Mouse (Mus musculus) neural tube, embryonic 12.5 days (tissue): ENCODE measurements around the gene Chaf1a. TPM values are rescaled to one million over a fixed set of nuclear protein-coding genes. Genes with fewer than 3 reads are reported as not detected.
"Not testable (repeated sequence)": the region's sequence is repeated elsewhere in the genome, so short reads cannot be mapped to it uniquely, and the experiment has no call there.

Experiments used
- ATAC-seq: fragments of 200-750 bp; cut with Nextera tagmentation; 2 replicates; pipeline ENCODE4 v1.8.0; 2017; ENCODE audit warnings: low read depth, mild to moderate bottlenecking, moderate TSS enrichment, moderate library complexity; ENCODE audit not compliant: low FRiP score
- H3K27ac ChIP-seq: fragments of 300-500 bp; sonication (generic); 2 replicates; pipeline ENCODE4 v1.5.1; 2016
- H3K27me3 ChIP-seq: fragments of 300-500 bp; sonication (generic); replicated peaks from 2 replicates; pipeline ENCODE4 v1.6.1; 2016; ENCODE audit warnings: mild to moderate bottlenecking
- H3K36me3 ChIP-seq: fragments of 300-500 bp; sonication (generic); 2 replicates; pipeline ENCODE4 v1.6.1; 2016; ENCODE audit warnings: mild to moderate bottlenecking
- H3K4me1 ChIP-seq: fragments of 300-500 bp; sonication (generic); 2 replicates; pipeline ENCODE4 v1.6.1; 2016
- H3K4me2 ChIP-seq: fragments of 300-500 bp; sonication (generic); replicated peaks from 2 replicates; pipeline ENCODE4 v1.6.1; 2016; ENCODE audit warnings: mild to moderate bottlenecking
- H3K4me3 ChIP-seq: fragments of 300-500 bp; sonication (generic); 2 replicates; pipeline ENCODE4 v1.5.1; 2016
- H3K9ac ChIP-seq: fragments of 300-500 bp; sonication (generic); 2 replicates; pipeline ENCODE4 v1.6.1; 2016; ENCODE audit warnings: mild to moderate bottlenecking
- H3K9me3 ChIP-seq: fragments of 300-500 bp; sonication (generic); 2 replicates; pipeline ENCODE4 v1.6.1; 2016; ENCODE audit warnings: mild to moderate bottlenecking
- WGBS: fragments of 180-500 bp; shearing (Covaris S2); methylation state at CpG from one replicate; pipeline ENCODE4 v1.1.7; 2016; 5-methylcytosine and 5-hydroxymethylcytosine counted together
- polyA plus RNA-seq: library from polyadenylated mRNA; unstranded; fragments of >200 nt; fragmentation: Nextera tagmentation; extraction: Ambion mirVana; gene quantifications from 2 replicates; pipeline ENCODE4 v1.2.1, GENCODE M21; 2016

The Chaf1a gene
- polyA plus RNA-seq, 1 experiment from 2014 or later = 25.3 TPM

DNA sequence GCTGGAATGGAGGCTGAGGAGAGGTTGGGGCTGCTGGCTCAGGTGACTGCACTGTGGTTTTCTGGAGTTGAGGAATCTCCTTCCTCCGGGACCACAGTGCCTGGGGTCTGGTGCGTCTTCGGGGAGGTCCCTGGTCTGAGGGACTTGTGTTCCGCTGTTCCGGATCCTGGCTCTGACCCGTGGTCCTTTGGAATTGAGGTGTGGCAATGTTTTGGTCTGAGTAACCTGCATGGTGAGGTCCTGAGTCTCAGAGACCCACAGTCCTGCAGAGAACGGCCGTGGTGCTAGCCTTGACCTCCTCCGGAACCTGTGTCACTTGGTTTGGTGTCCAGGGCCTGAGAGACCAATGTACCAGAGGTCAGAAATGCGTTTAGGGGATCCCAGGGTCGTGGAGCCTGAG, 39.7 kb downstream of the Chaf1a start:
- no peak; the same call in 1 of the 2 replicates for ATAC-seq
- Histone ChIP-seq H3K4me2 (peak overlapping the region; percentile 96), H3K4me1 (peaks cover 33% of the 10 kb centered on the region), H3K36me3 (peaks cover 16% of the 10 kb centered on the region), H3K9ac (peak overlapping the region; percentile 88), H3K27ac (peak overlapping the region; percentile 57; the same call in 1 of the 2 replicates), H3K9me3 (no peaks in the 10 kb centered on the region), H3K4me3 (peak overlapping the region; percentile 90), H3K27me3 (no peaks in the 10 kb centered on the region)
- WGBS = 4% methylated on average over 11 of the region's 11 CpGs

DNA sequence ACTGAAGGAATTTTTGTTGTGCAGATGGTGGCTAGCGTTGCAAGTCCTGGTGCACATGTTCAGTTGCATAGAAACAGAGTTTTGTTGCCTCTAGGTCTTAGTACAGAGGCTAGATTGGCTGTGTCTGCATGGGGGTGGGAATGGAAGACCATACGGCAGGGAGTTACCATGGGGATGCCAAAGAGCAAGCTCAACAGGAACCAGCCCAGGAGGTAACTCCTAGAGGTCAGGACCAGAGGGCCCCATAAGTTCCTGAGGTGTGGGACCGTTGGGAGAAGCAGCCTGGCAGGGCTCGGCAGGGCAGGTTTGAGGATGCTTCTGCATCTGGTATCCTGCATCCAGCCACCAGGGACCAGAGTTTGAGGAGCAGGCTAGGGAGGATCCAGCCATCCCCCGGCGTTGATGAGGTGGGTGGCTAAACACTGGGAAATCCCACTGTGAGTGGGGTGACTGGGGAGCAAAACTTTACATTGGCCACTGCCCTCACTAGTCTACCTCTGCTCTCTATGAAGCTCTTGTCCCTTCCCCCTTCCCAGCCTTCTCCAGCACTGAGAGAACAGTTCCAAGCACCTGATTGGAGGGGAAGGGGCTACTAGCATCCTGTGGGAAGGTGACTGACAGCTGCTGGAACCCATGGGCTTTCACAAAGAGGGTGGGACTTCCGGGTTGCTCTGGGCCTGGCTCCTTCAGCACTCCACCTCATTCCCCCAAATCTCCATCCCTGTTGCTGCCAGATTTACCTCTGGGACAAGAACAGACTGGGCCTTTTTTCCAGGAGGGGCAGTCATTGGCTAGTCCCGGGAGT, 40.7 kb downstream of the Chaf1a start:
- ATAC-seq = peak; percentile 25
- Histone ChIP-seq H3K27ac (no peak overlapping the region), H3K27me3 (no peaks in the 10 kb centered on the region), H3K36me3 (peaks cover 21% of the 10 kb centered on the region), H3K4me1 (peaks cover 25% of the 10 kb centered on the region), H3K4me2 (peak overlapping the region; percentile 96), H3K9me3 (no peaks in the 10 kb centered on the region), H3K9ac (peak overlapping the region; percentile 88), H3K4me3 (peak overlapping the region; percentile 90)
- 9% methylated on average over 8 of the region's 8 CpGs for WGBS

DNA sequence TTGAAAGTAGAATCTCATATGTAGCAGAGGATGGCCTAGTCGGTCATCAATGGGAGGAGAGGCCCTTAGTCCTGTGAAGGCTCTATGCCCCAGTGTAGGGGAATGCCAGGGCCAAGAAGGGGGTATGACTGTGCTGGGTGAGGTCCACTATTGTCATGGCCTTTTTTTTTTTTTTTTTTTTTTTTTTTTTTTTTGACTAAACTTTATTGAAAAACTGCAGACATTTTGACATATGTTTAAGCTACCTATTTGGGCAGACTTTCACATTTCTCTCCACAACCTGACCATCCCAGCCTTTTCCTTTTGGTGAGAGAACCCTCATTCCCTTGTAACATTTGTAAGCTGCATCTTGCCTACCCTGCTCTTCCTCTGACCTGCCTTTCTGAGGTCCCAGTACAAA, 52.1 kb downstream of the Chaf1a start:
- Histone ChIP-seq H3K4me2 (no peak overlapping the region), H3K27me3 (no peaks in the 10 kb centered on the region), H3K36me3 (peaks cover 64% of the 10 kb centered on the region), H3K9ac (no peak overlapping the region), H3K27ac (no peak overlapping the region), H3K4me3 (no peak overlapping the region), H3K4me1 (no peaks in the 10 kb centered on the region), H3K9me3 (no peaks in the 10 kb centered on the region)
- ATAC-seq = no peak
- 89% methylated on average over 1 of the region's 1 CpGs for WGBS

DNA sequence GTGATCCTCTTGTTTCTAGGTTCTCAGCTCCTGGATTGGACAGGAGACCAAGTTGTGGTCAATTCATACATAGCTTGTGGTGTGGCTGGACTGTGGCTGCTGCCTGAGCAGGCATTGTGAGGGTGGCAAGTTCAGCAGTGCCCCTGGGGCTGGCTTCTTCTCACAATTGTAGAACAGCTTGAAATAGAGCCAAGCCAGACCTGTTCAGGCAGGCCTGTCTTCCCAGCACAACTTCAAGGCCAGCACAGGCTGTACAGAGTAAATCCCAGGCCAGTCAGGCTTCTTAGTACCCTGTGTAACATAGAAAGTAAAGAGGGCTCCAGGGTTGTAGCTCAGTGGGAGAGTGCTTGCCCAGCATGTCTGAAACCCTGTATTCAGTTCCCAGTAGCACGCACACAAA, 52.6 kb downstream of the Chaf1a start:
- ATAC-seq = no peak
- 94% methylated on average over 1 of the region's 1 CpGs for WGBS
- Histone ChIP-seq H3K36me3 (peaks cover 69% of the 10 kb centered on the region), H3K4me2 (no peak overlapping the region), H3K9ac (no peak overlapping the region), H3K27ac (no peak overlapping the region), H3K9me3 (no peaks in the 10 kb centered on the region), H3K4me1 (no peaks in the 10 kb centered on the region), H3K4me3 (no peak overlapping the region), H3K27me3 (no peaks in the 10 kb centered on the region)

DNA sequence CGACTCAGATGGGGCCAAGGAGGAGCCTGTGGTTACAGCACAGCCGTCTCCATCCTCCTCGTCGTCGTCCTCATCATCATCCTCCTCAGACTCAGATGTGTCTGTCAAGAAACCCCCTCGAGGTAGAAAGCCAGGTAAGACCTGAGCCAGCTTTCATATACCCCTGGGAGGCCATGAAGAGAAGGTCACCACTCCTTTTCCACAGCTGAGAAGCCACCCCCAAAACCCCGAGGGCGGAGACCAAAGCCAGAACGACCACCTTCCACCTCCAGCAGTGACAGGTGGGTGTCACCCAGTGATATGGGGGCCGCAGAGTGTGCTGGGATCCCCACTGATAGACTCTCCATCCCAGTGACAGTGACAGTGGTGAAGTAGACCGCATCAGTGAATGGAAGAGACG, 56.6 kb downstream of the Chaf1a start:
- H3K4me3 ChIP-seq = no peak overlapping the region
- H3K9me3 ChIP-seq = no peaks in the 10 kb centered on the region
- no peak overlapping the region for H3K4me2 ChIP-seq
- H3K27me3 ChIP-seq = no peaks in the 10 kb centered on the region
- H3K4me1 ChIP-seq = no peaks in the 10 kb centered on the region
- no peak for ATAC-seq
- H3K36me3 ChIP-seq = peaks cover 86% of the 10 kb centered on the region
- 92% methylated on average over 12 of the region's 12 CpGs for WGBS
- H3K27ac ChIP-seq = no peak overlapping the region
- no peak overlapping the region for H3K9ac ChIP-seq

DNA sequence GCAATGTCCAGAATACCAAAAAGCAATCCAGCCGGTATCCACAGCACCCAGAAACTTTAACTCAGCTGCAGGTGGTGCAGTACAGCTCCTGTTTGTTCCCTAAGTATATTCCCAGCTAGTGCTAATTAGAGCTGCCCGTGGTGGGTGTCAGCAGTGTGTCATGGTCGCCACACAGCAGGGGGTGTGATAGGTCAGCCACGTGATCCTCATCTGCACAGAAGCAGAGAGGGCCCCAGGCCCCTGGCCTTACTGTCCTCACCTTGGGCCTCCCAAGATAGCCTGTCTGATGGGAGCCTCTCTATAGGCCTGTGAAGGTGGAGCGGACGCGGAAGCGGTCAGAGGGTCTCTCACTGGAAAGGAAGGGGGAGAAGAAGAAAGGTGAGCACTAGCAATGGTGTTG, 57.9 kb downstream of the Chaf1a start:
- WGBS = 95% methylated on average over 8 of the region's 8 CpGs
- no peaks in the 10 kb centered on the region for H3K27me3 ChIP-seq
- H3K4me1 ChIP-seq = no peaks in the 10 kb centered on the region
- H3K9me3 ChIP-seq = no peaks in the 10 kb centered on the region
- H3K27ac ChIP-seq = no peak overlapping the region
- no peak overlapping the region for H3K9ac ChIP-seq
- no peak for ATAC-seq
- H3K4me3 ChIP-seq = no peak overlapping the region
- no peak overlapping the region for H3K4me2 ChIP-seq
- peaks cover 92% of the 10 kb centered on the region for H3K36me3 ChIP-seq

DNA sequence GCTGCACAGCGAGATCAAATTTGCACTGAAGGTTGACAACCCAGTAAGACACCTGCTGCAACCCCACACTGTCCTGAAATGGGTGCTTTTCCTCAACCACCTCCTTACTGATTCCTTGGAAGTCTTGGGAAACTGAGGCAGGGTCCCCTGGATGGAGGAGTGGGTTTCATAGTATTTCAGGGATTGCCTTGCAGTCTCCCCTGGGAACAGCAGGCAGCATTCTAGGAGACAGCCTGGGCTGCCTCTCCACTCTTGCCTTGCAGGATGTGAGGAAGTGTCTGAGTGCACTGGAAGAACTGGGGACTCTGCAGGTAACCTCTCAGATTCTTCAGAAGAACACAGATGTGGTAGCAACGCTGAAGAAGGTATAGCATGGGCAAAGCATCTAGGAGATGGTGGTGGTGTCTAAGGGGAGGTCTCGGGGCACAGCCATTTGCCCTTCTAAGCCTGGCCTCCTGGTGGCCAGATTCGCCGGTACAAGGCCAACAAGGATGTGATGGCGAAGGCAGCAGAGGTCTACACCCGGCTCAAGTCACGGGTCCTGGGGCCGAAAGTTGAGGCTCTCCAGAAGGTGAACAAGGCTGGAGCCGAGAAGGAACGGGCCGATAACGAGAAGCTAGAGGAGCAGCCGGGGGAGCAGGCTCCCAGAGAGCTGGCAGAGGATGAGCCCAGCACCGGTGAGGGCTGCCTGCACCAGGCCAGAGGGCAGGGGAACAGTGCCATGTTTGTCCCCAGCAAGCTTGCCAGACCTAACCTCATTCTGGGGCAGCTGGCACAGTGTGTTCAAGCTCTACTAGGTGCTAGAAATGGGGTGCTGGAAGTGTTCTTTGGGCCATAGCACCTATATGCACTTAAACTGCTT, 58.7 kb downstream of the Chaf1a start:
- Histone ChIP-seq H3K4me1 (no peaks in the 10 kb centered on the region), H3K4me2 (no peak overlapping the region), H3K4me3 (no peak overlapping the region), H3K27me3 (no peaks in the 10 kb centered on the region), H3K9me3 (no peaks in the 10 kb centered on the region), H3K9ac (no peak overlapping the region), H3K27ac (no peak overlapping the region), H3K36me3 (peaks cover 93% of the 10 kb centered on the region)
- no peak for ATAC-seq
- WGBS = 91% methylated on average over 15 of the region's 15 CpGs

DNA sequence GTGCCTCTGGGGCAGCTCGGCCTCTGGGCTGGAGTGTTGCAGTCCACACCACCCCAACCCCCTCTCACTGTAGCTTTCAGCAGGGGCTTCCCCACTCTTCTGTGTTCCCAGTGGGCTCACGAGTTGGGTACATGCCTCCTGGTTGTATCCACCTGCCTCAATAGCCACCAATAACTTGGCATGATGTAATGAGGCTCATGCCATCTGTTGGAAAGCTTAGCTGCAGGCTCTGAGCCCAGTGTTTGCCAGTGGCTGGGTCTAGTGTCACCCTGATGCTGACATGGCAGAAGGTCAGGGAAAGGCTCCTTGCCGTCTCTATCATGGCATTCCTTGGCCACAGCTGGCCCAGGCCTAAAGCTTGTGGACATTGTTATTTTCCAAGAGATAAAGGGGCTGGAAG, 60.6 kb downstream of the Chaf1a start:
- ATAC-seq = no peak
- H3K36me3 ChIP-seq = peaks cover 81% of the 10 kb centered on the region

DNA sequence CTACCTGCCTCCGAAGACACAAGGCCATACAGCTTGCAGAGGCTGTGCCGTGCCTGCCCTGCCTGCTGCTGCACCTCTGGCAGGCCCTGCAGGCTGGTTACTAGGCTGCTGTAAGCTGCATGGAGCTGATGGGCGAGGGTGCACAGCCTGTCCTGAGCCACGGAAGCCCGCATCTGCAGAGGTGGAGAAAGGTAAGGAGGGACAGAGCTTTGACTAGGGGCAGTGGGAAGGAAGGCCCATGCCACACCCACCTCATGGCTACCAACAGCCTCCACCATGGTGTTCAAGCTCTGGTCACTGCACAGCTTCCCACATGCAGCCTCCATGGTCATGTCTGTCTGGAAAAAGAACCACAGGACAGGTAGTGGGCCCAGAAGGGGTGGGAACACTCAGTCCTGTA, 61.9 kb downstream of the Chaf1a start:
- Histone ChIP-seq H3K4me3 (no peak overlapping the region), H3K27ac (no peak overlapping the region), H3K4me2 (no peak overlapping the region), H3K36me3 (peaks cover 68% of the 10 kb centered on the region), H3K9me3 (no peaks in the 10 kb centered on the region), H3K27me3 (no peaks in the 10 kb centered on the region), H3K9ac (no peak overlapping the region), H3K4me1 (no peaks in the 10 kb centered on the region)
- WGBS = 92% methylated on average over 5 of the region's 5 CpGs
- no peak for ATAC-seq

More for the DNA sequence above, 60.6 kb downstream of the Chaf1a start:
- WGBS = 96% methylated on average over 3 of the region's 3 CpGs
- no peak overlapping the region for H3K9ac ChIP-seq
- no peaks in the 10 kb centered on the region for H3K4me1 ChIP-seq
- no peaks in the 10 kb centered on the region for H3K27me3 ChIP-seq
- no peak overlapping the region for H3K4me3 ChIP-seq
- no peak overlapping the region for H3K4me2 ChIP-seq
- H3K27ac ChIP-seq = no peak overlapping the region
- H3K9me3 ChIP-seq = no peaks in the 10 kb centered on the region

DNA sequence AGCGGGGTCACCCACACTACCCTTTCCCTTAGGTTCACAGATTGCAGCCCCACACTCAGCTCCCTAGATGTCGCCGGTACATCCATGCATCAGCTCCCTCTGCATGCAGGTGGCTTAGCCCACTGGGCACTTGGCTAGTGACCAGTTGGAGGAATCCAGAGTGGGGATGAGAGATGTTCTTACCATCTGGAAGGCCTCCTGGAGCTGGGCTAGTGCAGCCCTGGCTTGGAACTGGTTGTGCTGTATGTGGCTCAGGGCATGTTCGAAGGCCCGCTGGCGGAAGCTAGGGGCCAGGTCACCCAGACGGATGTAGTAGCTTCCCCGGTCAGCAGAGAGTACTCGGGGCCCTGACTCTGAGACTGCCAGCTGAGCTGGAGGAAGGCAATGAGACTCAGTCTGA, 62.7 kb downstream of the Chaf1a start:
- no peaks in the 10 kb centered on the region for H3K27me3 ChIP-seq
- H3K4me1 ChIP-seq = no peaks in the 10 kb centered on the region
- H3K4me3 ChIP-seq = no peak overlapping the region
- H3K4me2 ChIP-seq = no peak overlapping the region
- no peak overlapping the region for H3K27ac ChIP-seq
- no peak overlapping the region for H3K9ac ChIP-seq
- no peak for ATAC-seq
- no peaks in the 10 kb centered on the region for H3K9me3 ChIP-seq
- 94% methylated on average over 9 of the region's 9 CpGs for WGBS
- H3K36me3 ChIP-seq = peaks cover 60% of the 10 kb centered on the region

DNA sequence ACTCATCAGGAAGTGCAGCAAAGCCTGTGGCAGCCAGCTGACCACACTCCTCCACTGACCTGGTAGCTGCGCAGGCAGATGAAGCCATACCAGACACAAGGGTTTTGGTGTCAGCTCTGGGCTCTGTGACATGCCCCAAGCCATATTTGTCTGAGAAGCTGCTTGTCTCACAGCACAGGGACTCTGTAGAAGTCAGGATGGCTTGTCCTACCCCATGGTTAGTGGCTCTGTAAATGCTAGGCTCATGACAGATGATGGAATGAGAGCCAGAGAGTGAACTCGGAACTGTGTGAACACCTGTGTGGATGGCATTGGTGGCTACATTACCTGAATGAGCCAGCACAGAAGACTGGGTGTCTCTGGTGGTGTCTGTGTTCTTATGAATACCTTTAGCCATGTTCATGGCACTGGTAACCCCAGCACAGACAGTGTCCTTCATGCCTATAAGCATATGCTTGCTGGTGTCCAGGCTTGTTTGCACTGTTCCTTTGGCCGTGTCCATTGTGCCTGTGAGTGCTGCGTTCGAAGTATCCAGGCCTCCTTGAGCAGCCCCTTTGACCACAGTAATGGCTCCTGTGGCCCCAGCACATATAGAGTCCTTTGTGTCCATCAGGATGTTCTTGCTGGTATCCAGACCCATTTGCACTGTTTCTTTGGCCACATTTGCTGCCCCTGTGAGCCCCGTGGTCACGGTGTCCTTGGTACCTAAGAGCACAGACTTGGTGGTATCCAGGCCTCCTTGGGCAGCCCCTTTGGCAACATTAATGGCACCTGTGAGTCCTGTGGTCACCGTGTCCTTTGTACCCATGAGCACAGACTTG, 63.4 kb downstream of the Chaf1a start:
- Histone ChIP-seq H3K4me2 (no peak overlapping the region), H3K4me1 (no peaks in the 10 kb centered on the region), H3K9me3 (no peaks in the 10 kb centered on the region), H3K9ac (no peak overlapping the region), H3K4me3 (no peak overlapping the region), H3K27ac (no peak overlapping the region), H3K27me3 (no peaks in the 10 kb centered on the region), H3K36me3 (peaks cover 53% of the 10 kb centered on the region)
- ATAC-seq = no peak
- 95% methylated on average over 8 of the region's 8 CpGs for WGBS

DNA sequence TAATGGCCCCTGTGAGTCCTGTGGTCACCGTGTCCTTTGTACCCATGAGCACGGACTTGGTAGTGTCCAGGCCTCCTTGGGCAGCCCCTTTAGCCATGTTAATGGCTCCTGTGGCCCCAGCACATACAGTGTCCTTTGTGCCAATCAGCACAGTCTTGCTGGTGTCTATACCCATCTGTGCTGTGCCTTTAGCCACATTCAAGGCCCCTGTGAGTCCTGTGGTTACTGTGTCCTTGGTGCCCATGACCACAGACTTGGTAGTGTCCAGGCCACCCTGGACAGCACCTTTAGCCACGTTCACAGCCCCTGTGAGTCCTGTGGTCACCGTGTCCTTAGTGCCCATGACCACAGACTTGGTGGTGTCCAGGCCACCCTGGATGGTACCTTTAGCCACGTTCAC, 64.6 kb downstream of the Chaf1a start:
- H3K4me2 ChIP-seq, ATAC-seq, H3K4me1 ChIP-seq, H3K4me3 ChIP-seq, H3K27ac ChIP-seq, H3K27me3 ChIP-seq, H3K9ac ChIP-seq, H3K9me3 ChIP-seq: not testable (repeated sequence)
- peaks cover 42% of the 10 kb centered on the region for H3K36me3 ChIP-seq
- 91% methylated on average over 3 of the region's 5 CpGs for WGBS
